Mouse (Mus musculus): ENCODE measurements around the gene Dhfr. TPM values are rescaled to one million over a fixed set of nuclear protein-coding genes. Genes with fewer than 3 reads are reported as not detected.

Dhfr gene
- 15.1 and 15.2 TPM in 2 replicates for polyA plus RNA-seq (2014; fragmentation: Nextera tagmentation; extraction: Ambion mirVana)

GRCm38 (mm10) chr13:92354456-92355271 lies at the start of gene Dhfr, which contains the start of gene Msh3:
Gene Dhfr (plus strand): TSS chr13:92354726.
Gene Msh3 (minus strand): TSS chr13:92355003.
- no peaks in the 10 kb centered on the region for H3K27me3 ChIP-seq (ENCODE audit: control insufficient read depth, insufficient read depth, low read length)
- H3K27ac ChIP-seq (ENCODE audit: low read depth, low read length) = peak within 1 kb of the TSS; percentile 85
- H3K36me3 ChIP-seq (ENCODE audit: control insufficient read depth, insufficient read depth, low read length) = no peaks in the 10 kb centered on the region
- H3K4me3 ChIP-seq (ENCODE audit: low read depth, low read length) = peak within 1 kb of the TSS; percentile 74
- ATAC-seq (replicated peaks; ENCODE audit: insufficient number of reproducible peaks, low FRiP score, low TSS enrichment) = peak; percentile 98
- under 1% methylated on average over 75 of the region's 76 CpGs for WGBS (ENCODE audit: insufficient replicate concordance)
- peak within 1 kb of the TSS; percentile 83 for H3K9ac ChIP-seq (ENCODE audit: low read depth, low read length)
- H3K9me3 ChIP-seq (replicated peaks; ENCODE audit: control insufficient read depth, low read length) = no peaks in the 10 kb centered on the region
- peaks cover 6% of the 10 kb centered on the region for H3K4me1 ChIP-seq (ENCODE audit: control insufficient read depth, insufficient read depth, low read length)
- H3K4me2 ChIP-seq = peak within 1 kb of the TSS; percentile 97

DNA sequence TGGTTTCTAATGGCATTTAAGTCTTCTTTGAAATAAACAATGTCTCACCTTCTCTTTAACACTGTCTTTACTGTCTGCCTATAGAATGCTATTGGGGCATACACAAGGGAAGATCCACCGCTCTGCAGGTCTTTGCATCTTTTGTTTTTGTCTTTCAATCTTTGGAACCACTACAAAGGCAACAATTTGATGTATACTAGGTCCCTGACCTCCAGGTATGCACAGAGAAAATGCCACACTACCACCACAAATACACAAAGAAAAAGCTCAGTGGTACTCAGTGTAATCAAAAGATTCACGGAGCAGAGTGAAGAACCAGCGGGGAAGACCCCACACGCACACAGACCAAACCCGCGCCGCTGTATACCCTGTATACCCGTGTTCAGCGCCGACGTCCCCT lies 48.8 kb upstream of the Dhfr start, which contains the start of gene Gm20379:
Gene Gm20379, plus strand, starts transcription at position 301 of the 400 bp plus-strand sequence.
- peaks cover 10% of the 10 kb centered on the region; the same call in 1 of the 2 replicates for H3K36me3 ChIP-seq (ENCODE audit: control insufficient read depth, insufficient read depth, low read length)
- no peaks in the 10 kb centered on the region for H3K4me1 ChIP-seq (ENCODE audit: control insufficient read depth, insufficient read depth, low read length)
- H3K9ac ChIP-seq (ENCODE audit: low read depth, low read length) = no peak within 1 kb of the TSS
- no peak for ATAC-seq (replicated peaks; ENCODE audit: insufficient number of reproducible peaks, low FRiP score, low TSS enrichment)
- H3K27me3 ChIP-seq (ENCODE audit: control insufficient read depth, insufficient read depth, low read length) = no peaks in the 10 kb centered on the region
- H3K9me3 ChIP-seq (replicated peaks; ENCODE audit: control insufficient read depth, low read length) = no peaks in the 10 kb centered on the region
- 96% methylated on average over 11 of the region's 11 CpGs for WGBS (ENCODE audit: insufficient replicate concordance)
- no peak within 1 kb of the TSS for H3K4me2 ChIP-seq
- no peak within 1 kb of the TSS for H3K4me3 ChIP-seq (ENCODE audit: low read depth, low read length)
- H3K27ac ChIP-seq (ENCODE audit: low read depth, low read length) = no peak within 1 kb of the TSS

GRCm38 (mm10) chr13:92314613-92315012 lies 39.9 kb upstream of the Dhfr start:
- no peaks in the 10 kb centered on the region for H3K27me3 ChIP-seq (ENCODE audit: control insufficient read depth, insufficient read depth, low read length)
- H3K4me3 ChIP-seq (ENCODE audit: low read depth, low read length) = no peak overlapping the region
- no peak overlapping the region for H3K4me2 ChIP-seq
- no peak overlapping the region for H3K27ac ChIP-seq (ENCODE audit: low read depth, low read length)
- WGBS (ENCODE audit: insufficient replicate concordance) = 84% methylated on average over 5 of the region's 5 CpGs
- H3K36me3 ChIP-seq (ENCODE audit: control insufficient read depth, insufficient read depth, low read length) = no peaks in the 10 kb centered on the region
- no peaks in the 10 kb centered on the region for H3K4me1 ChIP-seq (ENCODE audit: control insufficient read depth, insufficient read depth, low read length)
- H3K9ac ChIP-seq (ENCODE audit: low read depth, low read length) = no peak overlapping the region
- ATAC-seq (replicated peaks; ENCODE audit: insufficient number of reproducible peaks, low FRiP score, low TSS enrichment) = no peak
- H3K9me3 ChIP-seq (replicated peaks; ENCODE audit: control insufficient read depth, low read length) = no peaks in the 10 kb centered on the region

GRCm38 (mm10) chr13:92320770-92321169 lies 33.8 kb upstream of the Dhfr start:
- Histone ChIP-seq H3K4me3 (ENCODE audit: low read depth, low read length) (no peak overlapping the region), H3K4me2 (no peak overlapping the region), H3K27me3 (ENCODE audit: control insufficient read depth, insufficient read depth, low read length) (no peaks in the 10 kb centered on the region), H3K9ac (ENCODE audit: low read depth, low read length) (no peak overlapping the region), H3K27ac (ENCODE audit: low read depth, low read length) (no peak overlapping the region), H3K36me3 (ENCODE audit: control insufficient read depth, insufficient read depth, low read length) (no peaks in the 10 kb centered on the region), H3K9me3 (replicated peaks; ENCODE audit: control insufficient read depth, low read length) (no peaks in the 10 kb centered on the region), H3K4me1 (ENCODE audit: control insufficient read depth, insufficient read depth, low read length) (no peaks in the 10 kb centered on the region)
- ATAC-seq (replicated peaks; ENCODE audit: insufficient number of reproducible peaks, low FRiP score, low TSS enrichment) = no peak
- 80% methylated on average over 5 of the region's 5 CpGs for WGBS (ENCODE audit: insufficient replicate concordance)

GRCm38 (mm10) chr13:92326030-92326429 lies 28.5 kb upstream of the Dhfr start:
- ATAC-seq (replicated peaks; ENCODE audit: insufficient number of reproducible peaks, low FRiP score, low TSS enrichment) = no peak

GRCm38 (mm10) chr13:92328000-92328399 lies 26.5 kb upstream of the Dhfr start:
- H3K4me2 ChIP-seq = no peak overlapping the region
- ATAC-seq (replicated peaks; ENCODE audit: insufficient number of reproducible peaks, low FRiP score, low TSS enrichment) = no peak
- no peak overlapping the region for H3K4me3 ChIP-seq (ENCODE audit: low read depth, low read length)
- H3K27me3 ChIP-seq (ENCODE audit: control insufficient read depth, insufficient read depth, low read length) = no peaks in the 10 kb centered on the region
- 66% methylated on average over 2 of the region's 2 CpGs for WGBS (ENCODE audit: insufficient replicate concordance)
- no peak overlapping the region for H3K9ac ChIP-seq (ENCODE audit: low read depth, low read length)
- no peaks in the 10 kb centered on the region for H3K4me1 ChIP-seq (ENCODE audit: control insufficient read depth, insufficient read depth, low read length)
- no peaks in the 10 kb centered on the region for H3K36me3 ChIP-seq (ENCODE audit: control insufficient read depth, insufficient read depth, low read length)
- H3K27ac ChIP-seq (ENCODE audit: low read depth, low read length) = no peak overlapping the region
- H3K9me3 ChIP-seq (replicated peaks; ENCODE audit: control insufficient read depth, low read length) = no peaks in the 10 kb centered on the region

More at GRCm38 (mm10) chr13:92326030-92326429, 28.5 kb upstream of the Dhfr start:
- Histone ChIP-seq H3K27ac (ENCODE audit: low read depth, low read length) (no peak overlapping the region), H3K27me3 (ENCODE audit: control insufficient read depth, insufficient read depth, low read length) (no peaks in the 10 kb centered on the region), H3K9ac (ENCODE audit: low read depth, low read length) (no peak overlapping the region), H3K9me3 (replicated peaks; ENCODE audit: control insufficient read depth, low read length) (no peaks in the 10 kb centered on the region), H3K4me2 (no peak overlapping the region), H3K4me3 (ENCODE audit: low read depth, low read length) (no peak overlapping the region), H3K4me1 (ENCODE audit: control insufficient read depth, insufficient read depth, low read length) (no peaks in the 10 kb centered on the region), H3K36me3 (ENCODE audit: control insufficient read depth, insufficient read depth, low read length) (no peaks in the 10 kb centered on the region)
- WGBS (ENCODE audit: insufficient replicate concordance) = 71% methylated on average over 5 of the region's 5 CpGs

DNA sequence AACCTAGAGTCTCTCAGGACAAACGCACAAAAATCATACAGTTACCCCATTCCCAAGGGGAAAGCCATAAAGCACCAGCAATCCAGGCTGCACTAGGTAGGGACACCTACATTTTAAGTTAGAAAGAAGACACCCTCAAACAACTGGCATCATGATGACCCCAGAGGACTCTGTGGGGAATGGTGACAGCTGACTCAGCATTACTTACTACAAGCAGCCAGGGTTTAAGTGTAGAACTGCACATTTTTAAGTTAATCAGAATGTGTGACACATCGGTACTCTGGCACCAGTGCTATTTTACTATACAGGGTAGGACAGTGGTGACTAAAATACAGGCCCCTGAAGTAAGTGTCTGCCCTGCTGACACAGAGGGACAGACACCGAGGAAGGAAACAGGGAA lies 23.9 kb upstream of the Dhfr start:
- Histone ChIP-seq H3K9me3 (replicated peaks; ENCODE audit: control insufficient read depth, low read length) (no peaks in the 10 kb centered on the region), H3K4me2 (no peak overlapping the region), H3K9ac (ENCODE audit: low read depth, low read length) (no peak overlapping the region), H3K27ac (ENCODE audit: low read depth, low read length) (no peak overlapping the region), H3K36me3 (ENCODE audit: control insufficient read depth, insufficient read depth, low read length) (no peaks in the 10 kb centered on the region), H3K4me3 (ENCODE audit: low read depth, low read length) (no peak overlapping the region), H3K27me3 (ENCODE audit: control insufficient read depth, insufficient read depth, low read length) (no peaks in the 10 kb centered on the region), H3K4me1 (ENCODE audit: control insufficient read depth, insufficient read depth, low read length) (no peaks in the 10 kb centered on the region)
- ATAC-seq (replicated peaks; ENCODE audit: insufficient number of reproducible peaks, low FRiP score, low TSS enrichment) = no peak
- WGBS (ENCODE audit: insufficient replicate concordance) = 91% methylated on average over 3 of the region's 3 CpGs

DNA sequence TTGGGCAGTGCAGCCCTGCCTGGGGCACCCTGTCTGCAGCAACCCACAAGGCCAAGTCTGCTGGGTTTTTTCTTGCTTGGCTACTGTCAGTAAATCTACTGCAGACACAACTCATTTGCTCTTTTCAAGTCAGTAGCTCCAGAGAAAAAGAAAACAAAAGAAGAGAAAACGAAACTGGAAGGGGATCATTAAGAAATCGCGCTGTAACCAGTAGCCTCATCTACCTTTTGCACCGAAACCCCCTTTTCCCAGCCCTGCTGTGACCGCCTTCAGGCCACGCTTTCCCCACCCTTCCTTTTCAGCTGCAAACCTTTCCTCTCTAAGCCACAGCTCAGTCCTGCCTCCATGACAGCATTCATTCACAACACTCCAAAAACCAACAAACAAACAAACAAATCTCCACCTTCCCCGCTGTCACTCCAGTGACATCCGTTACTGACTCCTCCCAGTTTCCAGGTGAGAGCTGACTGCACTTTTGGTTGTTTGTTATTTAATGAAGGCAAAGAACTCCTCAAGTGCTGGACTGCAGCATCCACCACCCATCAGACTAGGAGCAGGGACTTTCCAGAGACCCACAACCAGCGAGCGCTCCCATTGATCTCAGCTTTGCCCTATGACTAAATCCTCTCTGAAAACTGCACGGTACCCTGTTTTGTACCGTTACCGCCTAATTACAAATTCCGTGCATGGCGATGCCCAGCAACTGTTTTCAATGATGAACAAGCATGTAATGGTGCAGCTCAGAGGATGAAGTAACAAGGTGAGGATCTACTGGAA lies 22.2 kb upstream of the Dhfr start:
- no peak overlapping the region for H3K27ac ChIP-seq (ENCODE audit: low read depth, low read length)
- H3K9me3 ChIP-seq (replicated peaks; ENCODE audit: control insufficient read depth, low read length) = no peaks in the 10 kb centered on the region
- 85% methylated on average over 15 of the region's 15 CpGs for WGBS (ENCODE audit: insufficient replicate concordance)
- H3K4me1 ChIP-seq (ENCODE audit: control insufficient read depth, insufficient read depth, low read length) = no peaks in the 10 kb centered on the region
- no peak for ATAC-seq (replicated peaks; ENCODE audit: insufficient number of reproducible peaks, low FRiP score, low TSS enrichment)
- no peak overlapping the region for H3K9ac ChIP-seq (ENCODE audit: low read depth, low read length)
- H3K36me3 ChIP-seq (ENCODE audit: control insufficient read depth, insufficient read depth, low read length) = no peaks in the 10 kb centered on the region
- H3K27me3 ChIP-seq (ENCODE audit: control insufficient read depth, insufficient read depth, low read length) = no peaks in the 10 kb centered on the region
- H3K4me3 ChIP-seq (ENCODE audit: low read depth, low read length) = no peak overlapping the region
- no peak overlapping the region for H3K4me2 ChIP-seq

Measured in heart, embryonic 11.5 days (tissue).